Mouse (Mus musculus) ES-E14 (cell line): ENCODE measurements at regions not wholly inside any gene's neighbourhood (a gene's known extent, or its start where the extent isn't known, plus 50 kb on each side); places are given as distances from the start of the nearest gene placed in this dataset.

Experiments used
- DNase-seq: peaks from one replicate; pipeline ENCODE4 v3.0.0-alpha.2; 2013; ENCODE audit warnings: low read depth, low spot score
- H3K27ac ChIP-seq: 2 replicates; pipeline ENCODE4 v1.5.1; 2012; ENCODE audit warnings: low read depth, mild to moderate bottlenecking, low read length, moderate library complexity, mixed read lengths; ENCODE audit not compliant: poor library complexity, insufficient read depth, severe bottlenecking
- H3K36me3 ChIP-seq: 2 replicates; pipeline ENCODE4 v1.6.1; 2012; ENCODE audit warnings: mild to moderate bottlenecking, low read length, moderate library complexity, mixed read lengths; ENCODE audit not compliant: control insufficient read depth, poor library complexity, insufficient read depth, severe bottlenecking
- H3K4me1 ChIP-seq, 2 experiments: fragments of 150-350 bp in 1 of 2; sonication (generic) in 1 of 2; 2 replicates each; pipeline ENCODE4 v1.6.1; 2012; ENCODE audit warnings: low read length in 2 of 2, mild to moderate bottlenecking in 1 of 2, mixed read lengths in 1 of 2; ENCODE audit not compliant: control insufficient read depth in 2 of 2, insufficient read depth in 2 of 2, poor library complexity in 1 of 2
- H3K4me3 ChIP-seq, 2 experiments: fragments of 150-350 bp in 1 of 2; sonication (generic) in 1 of 2; 2 replicates each; pipeline ENCODE4 v1.5.1; 2012; ENCODE audit warnings: low read length in 2 of 2, low read depth in 1 of 2, mild to moderate bottlenecking in 1 of 2, mixed read lengths in 1 of 2; ENCODE audit not compliant: insufficient read depth in 1 of 2, poor library complexity in 1 of 2, severe bottlenecking in 1 of 2
- H3K9ac ChIP-seq: 2 replicates; pipeline ENCODE4 v1.6.1; 2012; ENCODE audit warnings: low read depth, mild to moderate bottlenecking, low read length, mixed read lengths; ENCODE audit not compliant: poor library complexity, insufficient read depth, severe bottlenecking
- H3K9me3 ChIP-seq: fragments of 150-350 bp; sonication (generic); 2 replicates; pipeline ENCODE4 v1.6.1; 2012; ENCODE audit warnings: low read depth, mild to moderate bottlenecking, low read length; ENCODE audit not compliant: control insufficient read depth, insufficient read depth
- CHD2 ChIP-seq: IDR thresholded peaks from 2 replicates; pipeline ENCODE4 v1.6.1; 2014; ENCODE audit warnings: mild to moderate bottlenecking, low read depth, low read length, inconsistent platforms
- HCFC1 ChIP-seq: IDR thresholded peaks from 2 replicates; pipeline ENCODE4 v1.6.1; 2012; ENCODE audit warnings: low read length, inconsistent platforms, borderline replicate concordance; ENCODE audit not compliant: insufficient read depth
- MAFK ChIP-seq: IDR thresholded peaks from 2 replicates; pipeline ENCODE4 v1.6.1; 2014; ENCODE audit warnings: mild to moderate bottlenecking, low read depth, low read length, inconsistent platforms; ENCODE audit not compliant: insufficient read depth
- ZC3H11A ChIP-seq: IDR thresholded peaks from 2 replicates; pipeline ENCODE4 v1.6.1; 2012; ENCODE audit warnings: low read depth, mild to moderate bottlenecking, inconsistent platforms, low read length, borderline replicate concordance
- ZNF384 ChIP-seq: IDR thresholded peaks from 2 replicates; pipeline ENCODE4 v1.6.1; 2012; ENCODE audit warnings: low read depth, low read length, inconsistent platforms
- in situ Hi-C, 2 experiments: fragments of 600-800 bp; cut with MboI; formaldehyde crosslinking; loops; one replicate each; pipeline ENCODE4 v1.15.1; 2025; ENCODE audit warnings: low sequenced_read_pairs in 2 of 2, inconsistent platforms in 1 of 2; ENCODE audit not compliant: unreplicated experiment in 2 of 2

DNA sequence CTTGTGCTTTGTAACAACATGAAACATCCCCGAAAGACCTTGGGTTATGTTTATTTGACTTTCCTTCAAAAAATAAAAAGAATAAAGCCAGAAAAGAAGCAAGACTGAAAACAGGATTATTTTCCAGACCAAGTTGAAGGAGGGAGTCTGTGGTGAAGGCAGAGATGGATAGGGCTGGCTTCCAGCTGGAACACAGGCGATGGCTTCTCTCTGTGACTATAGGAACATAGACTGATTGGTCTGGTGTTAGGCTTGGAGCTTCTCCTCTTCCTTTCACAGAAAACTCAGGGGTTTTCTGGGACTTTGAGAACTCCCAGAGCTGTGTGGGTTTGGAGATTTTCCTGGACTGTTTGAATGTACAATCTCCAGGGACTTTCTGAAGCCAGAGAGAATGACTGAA lies 625.8 kb downstream of the Gm826 start:
- no peak for DNase-seq
- TF ChIP-seq CHD2 (no peak), ZNF384 (no peak), MAFK (no peak), HCFC1 (no peak), ZC3H11A (no peak)
- Histone ChIP-seq H3K27ac (no peak overlapping the region), H3K36me3 (no peaks in the 10 kb centered on the region), H3K4me1 (no peaks in the 10 kb centered on the region), H3K9ac (no peak overlapping the region), H3K4me3 (no peak overlapping the region), H3K9me3 (no peaks in the 10 kb centered on the region)
- in situ Hi-C loops, result no loop called here

GRCm38 (mm10) chr2:159714633-159715032 lies 619.3 kb downstream of the Gm826 start:
- no peak overlapping the region for H3K27ac ChIP-seq
- H3K36me3 ChIP-seq, result no peaks in the 10 kb centered on the region
- H3K9ac ChIP-seq, result no peak overlapping the region
- H3K9me3 ChIP-seq, result no peaks in the 10 kb centered on the region
- no peak overlapping the region for H3K4me3 ChIP-seq
- in situ Hi-C loops, result no loop called here
- no peak for TF ChIP-seq HCFC1
- no peak for TF ChIP-seq CHD2
- TF ChIP-seq ZC3H11A, result no peak
- no peak for TF ChIP-seq MAFK
- TF ChIP-seq ZNF384, result no peak
- no peaks in the 10 kb centered on the region for H3K4me1 ChIP-seq
- DNase-seq, result no peak

- H3K4me1 ChIP-seq, result no peaks in the 10 kb centered on the region
- TF ChIP-seq MAFK (no peak), ZC3H11A (no peak), CHD2 (no peak), ZNF384 (no peak), HCFC1 (no peak)
- in situ Hi-C loops, result no loop called here
- no peak for DNase-seq
- H3K9ac ChIP-seq, result no peak overlapping the region
- no peaks in the 10 kb centered on the region for H3K36me3 ChIP-seq
- H3K27ac ChIP-seq, result no peak overlapping the region
- no peaks in the 10 kb centered on the region for H3K9me3 ChIP-seq
- no peak overlapping the region for H3K4me3 ChIP-seq
Measured at GRCm38 (mm10) chr2:159718738-159719137, 615.2 kb downstream of the Gm826 start.

- DNase-seq, result no peak
- Histone ChIP-seq H3K9ac (no peak overlapping the region), H3K36me3 (no peaks in the 10 kb centered on the region), H3K4me1 (no peaks in the 10 kb centered on the region), H3K27ac (no peak overlapping the region), H3K9me3 (no peaks in the 10 kb centered on the region), H3K4me3 (no peak overlapping the region)
- TF ChIP-seq HCFC1 (no peak), ZNF384 (no peak), CHD2 (no peak), ZC3H11A (no peak), MAFK (no peak)
- in situ Hi-C loops, result no loop called here
Measured at GRCm38 (mm10) chr2:159725158-159726076, 608.5 kb downstream of the Gm826 start.
